Mouse (Mus musculus): ENCODE measurements around the gene Slc12a5. TPM values are rescaled to one million over a fixed set of nuclear protein-coding genes. Genes with fewer than 3 reads are reported as not detected.

Gene Slc12a5
- polyA plus RNA-seq, 1 experiment from 2014 or later = 0.93 TPM

GRCm38 (mm10) chr2:164995976-164996375 lies 35.4 kb downstream of the Slc12a5 start:
- DNase-seq (ENCODE audit: extremely low spot score, low spot score) = no peak
- H3K9me3 ChIP-seq = no peaks in the 10 kb centered on the region
- H3K27me3 ChIP-seq (ENCODE audit: poor library complexity, severe bottlenecking) = peaks cover 69% of the 10 kb centered on the region
- H3K36me3 ChIP-seq (replicated peaks) = peaks cover 26% of the 10 kb centered on the region
- H3K4me3 ChIP-seq = no peak overlapping the region
- H3K27ac ChIP-seq = no peak overlapping the region
- peaks cover 27% of the 10 kb centered on the region for H3K4me1 ChIP-seq
- WGBS = 71% methylated on average over 11 of the region's 11 CpGs

- H3K4me3 ChIP-seq = peak overlapping the region; percentile 39
- peak; percentile 31 for DNase-seq (ENCODE audit: extremely low spot score, low spot score)
- no peaks in the 10 kb centered on the region for H3K9me3 ChIP-seq
- H3K4me1 ChIP-seq = peaks cover 23% of the 10 kb centered on the region
- H3K36me3 ChIP-seq (replicated peaks) = peaks cover 37% of the 10 kb centered on the region
- 11% methylated on average over 49 of the region's 49 CpGs for WGBS
- H3K27ac ChIP-seq = 0 out of 2 replicates have a peak overlapping the region, but pooled peaks have one; percentile 7
- H3K27me3 ChIP-seq (ENCODE audit: poor library complexity, severe bottlenecking) = peaks cover 69% of the 10 kb centered on the region
These were observed 36.5 kb downstream of the Slc12a5 start for GRCm38 (mm10) chr2:164996848-164997720.

- peaks cover 66% of the 10 kb centered on the region for H3K27me3 ChIP-seq (ENCODE audit: poor library complexity, severe bottlenecking)
- no peaks in the 10 kb centered on the region for H3K9me3 ChIP-seq
- H3K36me3 ChIP-seq (replicated peaks) = peaks cover 45% of the 10 kb centered on the region
- peak overlapping the region; percentile 39 for H3K4me3 ChIP-seq
- WGBS = 2% methylated on average over 52 of the region's 52 CpGs
- no peak for DNase-seq (ENCODE audit: extremely low spot score, low spot score)
- H3K4me1 ChIP-seq = peaks cover 23% of the 10 kb centered on the region
- H3K27ac ChIP-seq = peak overlapping the region; percentile 20; the same call in 1 of the 2 replicates
These were observed 37.3 kb downstream of the Slc12a5 start for GRCm38 (mm10) chr2:164997721-164998428.

- Histone ChIP-seq H3K27ac (no peak overlapping the region), H3K27me3 (ENCODE audit: poor library complexity, severe bottlenecking) (peaks cover 36% of the 10 kb centered on the region), H3K9me3 (no peaks in the 10 kb centered on the region), H3K36me3 (replicated peaks) (peaks cover 86% of the 10 kb centered on the region), H3K4me3 (no peak overlapping the region), H3K4me1 (peaks cover 20% of the 10 kb centered on the region)
- WGBS = 92% methylated on average over 13 of the region's 13 CpGs
- no peak for DNase-seq (ENCODE audit: extremely low spot score, low spot score)
These were observed 41.4 kb downstream of the Slc12a5 start for GRCm38 (mm10) chr2:165001958-165002357.

- Histone ChIP-seq H3K27me3 (ENCODE audit: poor library complexity, severe bottlenecking) (peaks cover 24% of the 10 kb centered on the region), H3K36me3 (replicated peaks) (peaks cover 97% of the 10 kb centered on the region), H3K9me3 (no peaks in the 10 kb centered on the region), H3K27ac (no peak overlapping the region), H3K4me3 (no peak overlapping the region), H3K4me1 (peaks cover 9% of the 10 kb centered on the region)
- DNase-seq (ENCODE audit: extremely low spot score, low spot score) = no peak
- 85% methylated on average over 3 of the region's 3 CpGs for WGBS
These were observed 42.5 kb downstream of the Slc12a5 start for GRCm38 (mm10) chr2:165003108-165003507.

- WGBS = 91% methylated on average over 10 of the region's 10 CpGs
These were observed 43.6 kb downstream of the Slc12a5 start for GRCm38 (mm10) chr2:165004237-165004636.

GRCm38 (mm10) chr2:165006813-165007212 lies 46.2 kb downstream of the Slc12a5 start:
- H3K9me3 ChIP-seq = no peaks in the 10 kb centered on the region

More at GRCm38 (mm10) chr2:165004237-165004636, 43.6 kb downstream of the Slc12a5 start:
- Histone ChIP-seq H3K9me3 (no peaks in the 10 kb centered on the region), H3K4me1 (no peaks in the 10 kb centered on the region), H3K27ac (no peak overlapping the region), H3K4me3 (no peak overlapping the region), H3K36me3 (replicated peaks) (peaks cover 100% of the 10 kb centered on the region), H3K27me3 (ENCODE audit: poor library complexity, severe bottlenecking) (peaks cover 13% of the 10 kb centered on the region)
- DNase-seq (ENCODE audit: extremely low spot score, low spot score) = no peak

GRCm38 (mm10) chr2:165007986-165008385 lies 47.4 kb downstream of the Slc12a5 start:
- H3K36me3 ChIP-seq (replicated peaks) = peaks cover 100% of the 10 kb centered on the region
- H3K27ac ChIP-seq = no peak overlapping the region
- no peaks in the 10 kb centered on the region for H3K4me1 ChIP-seq
- DNase-seq (ENCODE audit: extremely low spot score, low spot score) = no peak
- no peaks in the 10 kb centered on the region for H3K9me3 ChIP-seq
- 97% methylated on average over 1 of the region's 1 CpGs for WGBS
- H3K4me3 ChIP-seq = no peak overlapping the region
- no peaks in the 10 kb centered on the region for H3K27me3 ChIP-seq (ENCODE audit: poor library complexity, severe bottlenecking)

More at GRCm38 (mm10) chr2:165006813-165007212, 46.2 kb downstream of the Slc12a5 start:
- DNase-seq (ENCODE audit: extremely low spot score, low spot score) = no peak
- H3K4me1 ChIP-seq = no peaks in the 10 kb centered on the region
- H3K27ac ChIP-seq = no peak overlapping the region
- WGBS = 95% methylated on average over 4 of the region's 4 CpGs
- no peaks in the 10 kb centered on the region for H3K27me3 ChIP-seq (ENCODE audit: poor library complexity, severe bottlenecking)
- no peak overlapping the region for H3K4me3 ChIP-seq
- peaks cover 100% of the 10 kb centered on the region for H3K36me3 ChIP-seq (replicated peaks)

- Histone ChIP-seq H3K4me3 (no peak overlapping the region), H3K4me1 (no peaks in the 10 kb centered on the region), H3K27ac (no peak overlapping the region), H3K36me3 (replicated peaks) (peaks cover 100% of the 10 kb centered on the region), H3K9me3 (no peaks in the 10 kb centered on the region), H3K27me3 (ENCODE audit: poor library complexity, severe bottlenecking) (no peaks in the 10 kb centered on the region)
- 97% methylated on average over 14 of the region's 14 CpGs for WGBS
- no peak for DNase-seq (ENCODE audit: extremely low spot score, low spot score)
These were observed 48.6 kb downstream of the Slc12a5 start for GRCm38 (mm10) chr2:165009161-165009560.

GRCm38 (mm10) chr2:165009581-165009980 lies 49.0 kb downstream of the Slc12a5 start:
- peaks cover 100% of the 10 kb centered on the region for H3K36me3 ChIP-seq (replicated peaks)
- no peaks in the 10 kb centered on the region for H3K9me3 ChIP-seq
- H3K27me3 ChIP-seq (ENCODE audit: poor library complexity, severe bottlenecking) = no peaks in the 10 kb centered on the region
- no peak overlapping the region for H3K27ac ChIP-seq
- H3K4me1 ChIP-seq = no peaks in the 10 kb centered on the region
- DNase-seq (ENCODE audit: extremely low spot score, low spot score) = no peak
- H3K4me3 ChIP-seq = no peak overlapping the region
- WGBS = 91% methylated on average over 2 of the region's 2 CpGs

- H3K4me1 ChIP-seq = no peaks in the 10 kb centered on the region
- WGBS = 93% methylated on average over 10 of the region's 10 CpGs
- H3K27me3 ChIP-seq (ENCODE audit: poor library complexity, severe bottlenecking) = no peaks in the 10 kb centered on the region
- H3K9me3 ChIP-seq = no peaks in the 10 kb centered on the region
- no peak overlapping the region for H3K4me3 ChIP-seq
- peaks cover 98% of the 10 kb centered on the region for H3K36me3 ChIP-seq (replicated peaks)
- H3K27ac ChIP-seq = no peak overlapping the region
- no peak for DNase-seq (ENCODE audit: extremely low spot score, low spot score)
These were observed 49.7 kb downstream of the Slc12a5 start for GRCm38 (mm10) chr2:165010351-165010750.

- WGBS = 94% methylated on average over 5 of the region's 5 CpGs
These were observed 54.3 kb downstream of the Slc12a5 start for GRCm38 (mm10) chr2:165014935-165015334.

GRCm38 (mm10) chr2:165020490-165020889 lies 59.9 kb downstream of the Slc12a5 start:
- H3K4me1 ChIP-seq = no peaks in the 10 kb centered on the region
- H3K4me3 ChIP-seq = no peak overlapping the region
- H3K36me3 ChIP-seq (replicated peaks) = peaks cover 74% of the 10 kb centered on the region
- DNase-seq (ENCODE audit: extremely low spot score, low spot score) = no peak
- H3K27ac ChIP-seq = no peak overlapping the region
- WGBS = 91% methylated on average over 3 of the region's 3 CpGs
- no peaks in the 10 kb centered on the region for H3K9me3 ChIP-seq
- H3K27me3 ChIP-seq (ENCODE audit: poor library complexity, severe bottlenecking) = no peaks in the 10 kb centered on the region

More at GRCm38 (mm10) chr2:165014935-165015334, 54.3 kb downstream of the Slc12a5 start:
- Histone ChIP-seq H3K4me3 (no peak overlapping the region), H3K4me1 (no peaks in the 10 kb centered on the region), H3K36me3 (replicated peaks) (peaks cover 95% of the 10 kb centered on the region), H3K9me3 (no peaks in the 10 kb centered on the region), H3K27ac (no peak overlapping the region), H3K27me3 (ENCODE audit: poor library complexity, severe bottlenecking) (no peaks in the 10 kb centered on the region)
- DNase-seq (ENCODE audit: extremely low spot score, low spot score) = no peak

Data from forebrain, embryonic 10.5 days (tissue).